Mouse (Mus musculus): ENCODE results near the gene Dmwd.

- TF ChIP-seq CTCF (conservative IDR thresholded peaks at IDR 0.05; ENCODE audit: insufficient read depth, insufficient read length, low read depth, low read length) (no peak), POLR2A (IDR thresholded peaks at IDR 0.05; ENCODE audit: low read depth, low read length) (no peak)
These were observed 33.5 kb downstream of the Dmwd start for GRCm38 (mm10) chr7:19109565-19109964.
